Mouse (Mus musculus) limb, embryonic 10.5 days (tissue): ENCODE results near the gene Ugt1a1. TPM values are rescaled to one million over a fixed set of nuclear protein-coding genes. Genes with fewer than 3 reads are reported as not detected.
"Not testable (repeated sequence)": the region's sequence is repeated elsewhere in the genome, so short reads cannot be mapped to it uniquely, and the experiment has no call there.

Experiments used
- DNase-seq: peaks from one replicate; pipeline ENCODE4 v3.0.0-alpha.2; 2017; ENCODE audit warnings: low spot score
- H3K27ac ChIP-seq: fragments of 300-500 bp; sonication (generic); 2 replicates; pipeline ENCODE4 v1.5.1; 2016; ENCODE audit warnings: mild to moderate bottlenecking
- H3K27me3 ChIP-seq: fragments of 300-500 bp; sonication (generic); 2 replicates; pipeline ENCODE4 v1.6.1; 2016; ENCODE audit warnings: low read depth, mild to moderate bottlenecking; ENCODE audit not compliant: poor library complexity, severe bottlenecking
- H3K36me3 ChIP-seq: fragments of 300-500 bp; sonication (generic); 2 replicates; pipeline ENCODE4 v1.6.1; 2016; ENCODE audit warnings: mild to moderate bottlenecking, moderate library complexity
- H3K4me1 ChIP-seq: fragments of 300-500 bp; sonication (generic); 2 replicates; pipeline ENCODE4 v1.6.1; 2016
- H3K4me3 ChIP-seq: fragments of 300-500 bp; sonication (generic); 2 replicates; pipeline ENCODE4 v1.5.1; 2016; ENCODE audit warnings: mild to moderate bottlenecking, moderate library complexity
- H3K9me3 ChIP-seq: fragments of 300-500 bp; sonication (generic); replicated peaks from 2 replicates; pipeline ENCODE4 v1.6.1; 2016; ENCODE audit warnings: mild to moderate bottlenecking
- WGBS: fragments of 180-500 bp; shearing (Covaris S2); methylation state at CpG from one replicate; pipeline ENCODE4 v1.1.7; 2016; 5-methylcytosine and 5-hydroxymethylcytosine counted together
- polyA plus RNA-seq: library from polyadenylated mRNA; unstranded; fragments of >200 nt; fragmentation: Nextera tagmentation; extraction: Ambion mirVana; gene quantifications from 2 replicates; pipeline ENCODE4 v1.2.1, GENCODE M21; 2016

Ugt1a1 gene
- polyA plus RNA-seq, 1 experiment from 2014 or later = not detected

- Histone ChIP-seq H3K4me3 (no peak overlapping the region), H3K4me1 (no peaks in the 10 kb centered on the region), H3K27ac (no peak overlapping the region), H3K27me3 (no peaks in the 10 kb centered on the region), H3K9me3 (peaks cover 27% of the 10 kb centered on the region), H3K36me3 (no peaks in the 10 kb centered on the region)
- WGBS = 62% methylated on average over 2 of the region's 2 CpGs
- DNase-seq = no peak
Observed at GRCm38 (mm10) chr1:88222216-88222615, 10.5 kb downstream of the Ugt1a1 start.

DNA sequence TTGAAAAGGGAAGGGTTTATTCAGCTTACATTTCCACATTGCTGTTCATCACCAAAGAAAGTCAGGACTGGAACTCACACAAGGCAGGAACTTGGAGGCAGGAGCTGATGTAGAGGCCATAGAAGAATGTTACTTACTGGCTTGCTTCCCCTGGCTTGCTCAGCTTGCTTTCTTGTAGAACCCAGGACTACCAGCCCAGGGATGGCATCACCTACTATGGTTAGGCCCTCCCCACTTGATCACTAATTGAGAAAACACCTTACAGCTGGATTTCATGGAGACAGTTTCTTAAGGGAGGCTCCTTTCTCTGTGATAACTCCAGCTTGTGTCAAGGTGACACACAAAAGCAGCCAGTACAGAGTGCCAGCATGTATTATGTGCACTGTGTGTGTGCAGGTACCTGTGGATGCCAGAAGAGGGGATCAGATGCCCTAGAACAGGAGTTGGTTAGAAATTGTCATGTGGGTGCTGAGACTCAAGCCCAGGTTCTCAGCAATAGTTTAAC lies 11.3 kb downstream of the Ugt1a1 start:
- H3K27ac ChIP-seq, H3K27me3 ChIP-seq, H3K4me1 ChIP-seq, H3K36me3 ChIP-seq, H3K4me3 ChIP-seq: not testable (repeated sequence)
- DNase-seq = peak; percentile 38
- H3K9me3 ChIP-seq = peaks cover 29% of the 10 kb centered on the region

GRCm38 (mm10) chr1:88223591-88223990 lies 11.8 kb downstream of the Ugt1a1 start:
- Histone ChIP-seq H3K9me3 (peaks cover 33% of the 10 kb centered on the region), H3K36me3 (no peaks in the 10 kb centered on the region), H3K27ac (no peak overlapping the region), H3K4me1 (no peaks in the 10 kb centered on the region), H3K27me3 (no peaks in the 10 kb centered on the region), H3K4me3 (no peak overlapping the region)
- DNase-seq = peak; percentile 35
- WGBS = 58% methylated on average over 1 of the region's 1 CpGs

GRCm38 (mm10) chr1:88224029-88224776 lies 12.4 kb downstream of the Ugt1a1 start:
- Histone ChIP-seq H3K27me3 (no peaks in the 10 kb centered on the region), H3K4me3 (no peak overlapping the region), H3K36me3 (no peaks in the 10 kb centered on the region), H3K9me3 (peaks cover 39% of the 10 kb centered on the region), H3K4me1 (no peaks in the 10 kb centered on the region), H3K27ac (no peak overlapping the region)
- WGBS = 77% methylated on average over 2 of the region's 2 CpGs
- peak; percentile 36 for DNase-seq

DNA sequence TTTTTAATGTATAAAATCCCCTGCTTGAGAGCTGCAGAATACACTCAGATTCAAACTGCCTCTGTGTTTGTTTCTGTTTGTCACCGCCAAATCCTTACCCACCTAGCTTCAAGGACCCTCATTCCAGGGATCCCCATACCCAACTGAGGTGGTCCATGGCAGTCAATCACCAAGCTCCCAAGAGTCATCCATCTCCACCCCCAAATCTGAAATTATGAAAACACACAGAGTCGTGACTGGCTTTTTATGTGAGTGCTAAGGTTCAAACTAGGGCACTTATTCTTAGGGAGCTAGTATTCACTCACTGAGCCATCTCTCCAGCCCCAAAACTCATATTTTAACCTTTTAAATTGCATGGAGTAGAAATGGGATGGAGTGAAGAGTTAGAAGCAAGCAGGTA lies 13.5 kb downstream of the Ugt1a1 start:
- not testable (repeated sequence) for H3K36me3 ChIP-seq, H3K27ac ChIP-seq, H3K4me3 ChIP-seq, H3K4me1 ChIP-seq, H3K27me3 ChIP-seq
- WGBS = 38% methylated on average over 2 of the region's 2 CpGs
- peak; percentile 28 for DNase-seq
- peaks cover 50% of the 10 kb centered on the region for H3K9me3 ChIP-seq

GRCm38 (mm10) chr1:88225741-88226140 lies 14.0 kb downstream of the Ugt1a1 start:
- Histone ChIP-seq H3K4me3 (no peak overlapping the region), H3K4me1 (no peaks in the 10 kb centered on the region), H3K27me3 (no peaks in the 10 kb centered on the region), H3K27ac (no peak overlapping the region), H3K36me3 (no peaks in the 10 kb centered on the region), H3K9me3 (peaks cover 54% of the 10 kb centered on the region)
- peak; percentile 29 for DNase-seq

DNA sequence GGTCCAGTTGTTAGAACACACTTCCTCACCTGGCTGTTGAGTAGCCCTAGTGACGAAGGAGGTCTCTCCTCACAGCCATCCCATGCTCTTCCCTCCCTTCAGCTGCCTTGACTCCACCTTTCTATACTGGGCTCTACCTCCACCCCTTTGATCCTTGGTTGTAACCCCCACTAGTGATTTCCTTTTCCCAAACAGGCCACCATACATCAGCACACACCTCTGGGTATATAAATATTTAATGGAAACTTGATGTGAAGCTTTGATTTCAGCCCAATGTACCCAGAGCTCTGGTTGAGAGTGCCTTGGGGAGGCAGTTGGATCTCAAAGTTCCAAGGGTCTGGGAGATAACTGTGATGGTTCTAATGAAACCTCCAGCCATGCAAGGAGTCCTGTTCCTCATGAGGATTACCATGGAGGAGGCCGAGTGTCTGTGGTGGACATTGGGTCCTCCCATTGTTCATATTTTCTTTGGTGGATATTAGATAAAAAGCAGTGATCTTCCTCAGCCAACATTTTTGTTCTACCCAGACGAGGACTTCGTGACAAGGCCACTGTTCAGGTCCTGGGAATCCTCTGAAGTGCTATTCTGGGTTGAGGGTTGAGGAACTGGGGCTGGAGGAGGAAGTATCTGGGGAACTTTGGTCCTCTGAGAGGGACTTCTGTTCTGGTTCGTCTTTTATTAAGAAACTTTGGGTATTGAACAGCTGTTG lies 15.1 kb downstream of the Ugt1a1 start, which contains the start of gene Mroh2a:
Mroh2a (plus strand) TSS at position 317 of the 710 bp plus-strand sequence.
- Histone ChIP-seq H3K27ac (no peak within 1 kb of the TSS), H3K27me3 (no peaks in the 10 kb centered on the region), H3K9me3 (peaks cover 63% of the 10 kb centered on the region), H3K4me3 (no peak within 1 kb of the TSS), H3K36me3 (no peaks in the 10 kb centered on the region), H3K4me1 (no peaks in the 10 kb centered on the region)
- 60% methylated on average over 5 of the region's 5 CpGs for WGBS
- peak; percentile 30 for DNase-seq

GRCm38 (mm10) chr1:88227482-88227881 lies 15.7 kb downstream of the Ugt1a1 start:
- DNase-seq = peak; percentile 27
- Histone ChIP-seq H3K4me1 (no peaks in the 10 kb centered on the region), H3K27ac (no peak overlapping the region), H3K4me3 (no peak overlapping the region), H3K27me3 (no peaks in the 10 kb centered on the region), H3K9me3 (peaks cover 70% of the 10 kb centered on the region), H3K36me3 (no peaks in the 10 kb centered on the region)
- 64% methylated on average over 2 of the region's 2 CpGs for WGBS

- Histone ChIP-seq H3K27me3 (no peaks in the 10 kb centered on the region), H3K4me1 (no peaks in the 10 kb centered on the region), H3K27ac (no peak overlapping the region), H3K4me3 (no peak overlapping the region), H3K9me3 (peaks cover 73% of the 10 kb centered on the region), H3K36me3 (no peaks in the 10 kb centered on the region)
- no peak for DNase-seq
- 70% methylated on average over 7 of the region's 7 CpGs for WGBS
Observed at GRCm38 (mm10) chr1:88228121-88228520, 16.4 kb downstream of the Ugt1a1 start.

DNA sequence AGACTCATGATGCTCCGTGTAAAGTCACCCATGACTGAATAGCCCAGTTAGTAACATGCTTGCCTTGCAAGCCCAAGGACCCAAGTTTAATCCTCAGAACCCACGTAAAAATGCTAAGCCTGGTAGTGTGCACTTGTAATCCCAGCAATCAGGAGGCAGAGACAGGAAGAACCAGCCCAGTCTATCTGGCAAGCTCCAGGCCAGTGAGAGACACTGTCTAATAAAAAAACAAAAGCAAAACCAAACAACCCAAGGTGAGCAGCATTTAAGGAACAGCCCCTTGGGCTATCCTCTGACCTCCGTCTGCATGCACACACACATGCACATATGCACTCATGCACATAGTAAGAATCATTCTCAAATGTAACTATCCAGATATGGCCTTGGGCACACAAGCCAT lies 17.8 kb downstream of the Ugt1a1 start:
- H3K36me3 ChIP-seq = no peaks in the 10 kb centered on the region
- H3K27ac ChIP-seq = no peak overlapping the region
- 87% methylated on average over 3 of the region's 3 CpGs for WGBS
- no peaks in the 10 kb centered on the region for H3K27me3 ChIP-seq
- H3K9me3 ChIP-seq = peaks cover 85% of the 10 kb centered on the region
- no peak overlapping the region for H3K4me3 ChIP-seq
- DNase-seq = no peak
- H3K4me1 ChIP-seq = no peaks in the 10 kb centered on the region

DNA sequence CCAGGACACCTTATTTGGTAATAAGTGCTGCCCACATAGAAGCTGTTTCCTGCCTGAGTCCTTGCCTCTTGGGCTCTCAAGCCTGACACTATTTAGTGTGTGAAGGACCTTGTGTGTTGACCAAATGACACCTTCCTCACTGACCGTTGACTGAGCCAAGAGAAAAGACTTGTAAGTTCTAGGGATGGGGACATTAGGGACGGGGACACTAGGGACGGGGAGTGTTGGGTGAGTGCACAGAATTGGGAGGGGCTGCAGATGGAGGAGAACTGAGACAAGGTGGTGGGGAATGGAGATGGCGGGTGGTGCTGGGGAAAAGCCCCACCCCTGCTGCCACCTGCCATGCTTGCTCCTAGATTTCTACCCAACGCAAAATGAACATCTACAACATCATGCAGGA lies 18.2 kb downstream of the Ugt1a1 start:
- no peak for DNase-seq
- Histone ChIP-seq H3K27me3 (no peaks in the 10 kb centered on the region), H3K4me3 (no peak overlapping the region), H3K36me3 (no peaks in the 10 kb centered on the region), H3K4me1 (no peaks in the 10 kb centered on the region), H3K9me3 (peaks cover 89% of the 10 kb centered on the region), H3K27ac (no peak overlapping the region)
- 89% methylated on average over 5 of the region's 5 CpGs for WGBS

DNA sequence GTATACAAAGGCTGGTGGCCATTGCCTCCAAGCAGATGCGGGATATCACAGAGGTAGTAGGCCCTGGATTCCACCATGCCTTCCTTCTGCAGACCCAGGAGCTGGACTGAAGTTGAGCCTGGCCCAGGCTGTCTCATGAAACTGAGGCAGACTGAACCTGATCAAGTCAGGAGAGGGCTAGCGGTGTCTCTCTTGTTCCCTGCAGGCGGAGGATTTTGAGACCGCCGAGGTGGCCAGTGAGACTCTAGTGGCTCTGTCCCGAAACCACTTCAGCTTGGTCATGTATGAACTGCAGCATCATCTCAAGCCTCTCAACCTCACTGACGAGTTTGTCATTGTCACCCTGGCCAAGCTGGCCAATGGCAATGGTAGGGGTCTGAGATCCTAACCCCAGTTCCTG lies 18.7 kb downstream of the Ugt1a1 start:
- peaks cover 91% of the 10 kb centered on the region for H3K9me3 ChIP-seq
- no peak overlapping the region for H3K27ac ChIP-seq
- WGBS = 72% methylated on average over 7 of the region's 7 CpGs
- H3K27me3 ChIP-seq = no peaks in the 10 kb centered on the region
- DNase-seq = no peak
- no peaks in the 10 kb centered on the region for H3K36me3 ChIP-seq
- H3K4me1 ChIP-seq = no peaks in the 10 kb centered on the region
- no peak overlapping the region for H3K4me3 ChIP-seq

DNA sequence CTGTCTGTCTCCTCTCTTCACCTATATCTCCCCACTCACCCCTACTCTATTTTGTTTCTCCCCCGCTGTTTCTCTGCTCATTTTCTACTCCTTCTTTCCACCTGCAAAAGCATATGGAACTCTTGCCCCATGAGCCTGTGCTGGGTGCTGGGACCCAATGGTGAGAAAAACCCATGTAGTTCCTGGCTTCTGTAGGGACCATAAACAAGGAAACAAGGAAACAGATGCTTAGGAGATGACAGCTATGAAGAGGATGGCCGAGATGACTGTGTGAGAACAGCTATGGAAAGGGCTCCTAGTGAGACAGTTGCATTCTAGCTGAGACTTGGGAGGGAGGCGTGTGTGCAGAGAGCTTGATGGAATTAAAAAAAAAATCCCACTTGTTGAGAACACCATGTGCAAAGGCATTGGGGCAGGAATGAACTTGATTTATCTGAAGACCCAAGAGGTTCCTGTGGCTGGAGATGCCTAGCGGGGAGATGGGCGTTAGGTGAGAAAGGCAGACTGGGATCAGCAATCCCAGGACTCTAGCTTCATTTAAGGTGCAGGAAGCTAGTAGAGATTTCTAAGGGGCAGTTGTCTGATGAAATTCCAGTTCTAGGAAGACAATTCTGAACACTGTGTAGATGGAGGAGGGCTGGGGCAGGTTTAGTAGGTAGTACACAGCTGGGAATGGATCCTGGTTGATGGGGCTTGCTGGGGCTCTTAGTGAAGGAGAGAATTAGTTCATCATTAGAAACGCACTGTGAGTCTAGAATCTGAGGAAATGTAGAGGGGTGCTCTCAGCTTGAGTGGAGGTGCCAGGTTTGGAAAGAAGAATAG lies 19.4 kb downstream of the Ugt1a1 start:
- Histone ChIP-seq H3K27ac (no peak overlapping the region), H3K4me3 (no peak overlapping the region), H3K4me1 (no peaks in the 10 kb centered on the region), H3K9me3 (peaks cover 91% of the 10 kb centered on the region), H3K27me3 (no peaks in the 10 kb centered on the region), H3K36me3 (no peaks in the 10 kb centered on the region)
- WGBS = 77% methylated on average over 6 of the region's 6 CpGs
- no peak for DNase-seq
